Mouse (Mus musculus): ENCODE results near the gene Hoxb3. TPM values are rescaled to one million over a fixed set of nuclear protein-coding genes. Genes with fewer than 3 reads are reported as not detected.

Hoxb3 gene
- polyA plus RNA-seq, 1 experiment from 2014 or later: 13.9 TPM

DNA sequence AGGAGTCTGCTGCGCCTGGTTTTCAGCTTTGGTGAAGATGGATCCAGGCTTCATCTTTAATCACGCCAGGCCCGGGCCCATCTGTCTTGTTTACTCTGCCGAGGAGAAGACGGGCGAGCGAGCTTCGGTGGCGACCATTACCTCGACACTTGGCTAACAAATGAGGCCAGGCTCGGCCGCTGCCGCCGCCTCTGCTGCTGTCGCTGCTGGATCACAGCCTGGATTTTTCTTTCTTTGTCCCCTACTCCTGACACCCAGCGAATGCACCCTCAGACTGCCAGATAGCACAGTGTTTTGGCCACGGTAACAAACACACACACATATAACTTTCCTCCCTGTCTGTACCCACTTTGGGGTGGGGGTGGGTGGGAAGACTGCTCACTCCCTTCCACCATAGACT, 2.4 kb upstream of the Hoxb3 start:
- WGBS: 3% methylated on average over 17 of the region's 17 CpGs
- H3K4me2 ChIP-seq (ENCODE audit: low read depth, low read length): peak overlapping the region; percentile 100

DNA sequence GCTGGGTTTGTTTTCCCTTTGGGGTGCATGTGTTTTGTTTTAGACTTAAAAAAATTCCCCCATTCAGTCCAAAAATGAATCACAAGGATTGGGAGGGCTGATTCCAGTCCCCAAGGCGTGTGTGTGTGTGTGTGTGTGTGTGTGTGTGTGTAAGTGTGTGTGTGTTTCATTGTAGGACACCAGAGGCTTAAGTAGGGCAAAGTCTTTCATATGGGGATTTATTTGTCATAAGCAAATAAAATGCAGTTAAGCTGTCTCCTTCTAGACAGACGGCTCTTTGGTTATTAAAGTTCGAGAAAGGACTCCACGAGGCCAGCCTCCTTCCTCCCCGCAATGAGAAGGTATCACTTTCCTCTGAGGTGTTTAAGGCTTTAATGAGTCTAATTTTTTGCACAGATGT, 1.3 kb upstream of the Hoxb3 start:
- WGBS: 10% methylated on average over 5 of the region's 5 CpGs
- peak overlapping the region; percentile 100 for H3K4me2 ChIP-seq (ENCODE audit: low read depth, low read length)
- H3K36me3 ChIP-seq (ENCODE audit: control insufficient read depth, insufficient read depth, low read length): peaks cover 6% of the 10 kb centered on the region
- H3K9me3 ChIP-seq (ENCODE audit: control insufficient read depth, low read length): no peaks in the 10 kb centered on the region
- H3K27me3 ChIP-seq (ENCODE audit: control insufficient read depth, insufficient read depth, low read length): no peaks in the 10 kb centered on the region
- peak overlapping the region; percentile 100 for H3K9ac ChIP-seq (replicated peaks; ENCODE audit: low read depth, low read length)
- peaks cover 61% of the 10 kb centered on the region for H3K4me1 ChIP-seq (ENCODE audit: control insufficient read depth, insufficient read depth, low read length)
- peak overlapping the region; percentile 95 for H3K4me3 ChIP-seq (ENCODE audit: low read depth, low read length)
- no peak for ATAC-seq (ENCODE audit: low read depth)
- peak overlapping the region; percentile 100 for H3K27ac ChIP-seq (ENCODE audit: low read depth, low read length)

More for the DNA sequence above, 2.4 kb upstream of the Hoxb3 start:
- peaks cover 62% of the 10 kb centered on the region for H3K4me1 ChIP-seq (ENCODE audit: control insufficient read depth, insufficient read depth, low read length)
- no peaks in the 10 kb centered on the region for H3K27me3 ChIP-seq (ENCODE audit: control insufficient read depth, insufficient read depth, low read length)
- peaks cover 6% of the 10 kb centered on the region for H3K36me3 ChIP-seq (ENCODE audit: control insufficient read depth, insufficient read depth, low read length)
- H3K9me3 ChIP-seq (ENCODE audit: control insufficient read depth, low read length): no peaks in the 10 kb centered on the region
- peak overlapping the region; percentile 100 for H3K27ac ChIP-seq (ENCODE audit: low read depth, low read length)
- no peak for ATAC-seq (ENCODE audit: low read depth)
- H3K9ac ChIP-seq (replicated peaks; ENCODE audit: low read depth, low read length): peak overlapping the region; percentile 100
- H3K4me3 ChIP-seq (ENCODE audit: low read depth, low read length): peak overlapping the region; percentile 95

DNA sequence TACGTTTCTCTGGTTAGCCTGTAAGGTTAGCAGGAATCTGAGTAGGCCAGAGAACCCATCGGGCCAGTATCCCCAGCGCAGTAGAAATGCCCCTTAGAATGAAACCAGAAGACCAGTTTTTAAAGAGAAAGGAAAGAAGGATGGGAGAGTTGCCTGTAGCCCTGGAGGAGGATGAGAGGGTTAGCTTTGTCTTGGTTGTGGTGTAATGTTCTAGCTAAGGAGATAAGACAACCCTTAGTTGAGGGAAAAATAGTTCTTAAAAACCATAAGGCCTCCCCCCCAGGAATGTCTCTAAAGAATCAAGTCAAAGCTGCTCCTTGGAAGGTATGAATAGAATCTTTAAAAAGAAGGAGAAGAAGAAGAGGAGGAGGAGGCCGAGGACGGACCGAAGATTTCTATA, 388 bp upstream of the Hoxb3 start:
- Histone ChIP-seq H3K4me2 (ENCODE audit: low read depth, low read length) (peak overlapping the region; percentile 100), H3K4me1 (ENCODE audit: control insufficient read depth, insufficient read depth, low read length) (peaks cover 62% of the 10 kb centered on the region), H3K36me3 (ENCODE audit: control insufficient read depth, insufficient read depth, low read length) (peaks cover 6% of the 10 kb centered on the region), H3K4me3 (ENCODE audit: low read depth, low read length) (peak overlapping the region; percentile 95), H3K27ac (ENCODE audit: low read depth, low read length) (peak overlapping the region; percentile 100), H3K9me3 (ENCODE audit: control insufficient read depth, low read length) (no peaks in the 10 kb centered on the region), H3K27me3 (ENCODE audit: control insufficient read depth, insufficient read depth, low read length) (no peaks in the 10 kb centered on the region), H3K9ac (replicated peaks; ENCODE audit: low read depth, low read length) (peak overlapping the region; percentile 100)
- 8% methylated on average over 6 of the region's 6 CpGs for WGBS
- no peak for ATAC-seq (ENCODE audit: low read depth)

DNA sequence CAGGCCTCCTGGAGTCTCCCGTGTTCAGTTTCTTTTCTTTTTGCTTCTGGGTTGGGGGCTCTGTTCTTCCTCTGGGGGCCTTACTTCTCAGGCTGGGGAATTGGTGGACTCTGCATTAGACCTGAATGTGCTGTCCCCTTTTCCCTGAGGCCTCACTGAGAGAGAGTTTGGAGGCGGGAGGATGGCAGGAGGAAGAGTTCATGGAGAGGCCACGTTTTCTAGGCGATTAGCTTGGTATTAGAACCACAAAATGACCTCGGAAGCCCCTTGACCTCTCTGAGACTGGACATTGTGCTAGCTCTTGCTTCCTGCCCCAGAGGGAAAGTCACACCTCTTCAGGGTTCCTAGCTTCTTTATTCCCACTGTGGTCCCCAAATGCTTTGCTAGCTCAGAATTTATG, 999 bp downstream of the Hoxb3 start:
- peaks cover 69% of the 10 kb centered on the region for H3K4me1 ChIP-seq (ENCODE audit: control insufficient read depth, insufficient read depth, low read length)
- no peak for ATAC-seq (ENCODE audit: low read depth)
- H3K27ac ChIP-seq (ENCODE audit: low read depth, low read length): peak overlapping the region; percentile 100
- peak overlapping the region; percentile 95 for H3K4me3 ChIP-seq (ENCODE audit: low read depth, low read length)
- peak overlapping the region; percentile 100 for H3K4me2 ChIP-seq (ENCODE audit: low read depth, low read length)
- peak overlapping the region; percentile 100 for H3K9ac ChIP-seq (replicated peaks; ENCODE audit: low read depth, low read length)
- peaks cover 6% of the 10 kb centered on the region for H3K36me3 ChIP-seq (ENCODE audit: control insufficient read depth, insufficient read depth, low read length)
- H3K27me3 ChIP-seq (ENCODE audit: control insufficient read depth, insufficient read depth, low read length): no peaks in the 10 kb centered on the region
- under 1% methylated on average over 5 of the region's 5 CpGs for WGBS
- H3K9me3 ChIP-seq (ENCODE audit: control insufficient read depth, low read length): no peaks in the 10 kb centered on the region

DNA sequence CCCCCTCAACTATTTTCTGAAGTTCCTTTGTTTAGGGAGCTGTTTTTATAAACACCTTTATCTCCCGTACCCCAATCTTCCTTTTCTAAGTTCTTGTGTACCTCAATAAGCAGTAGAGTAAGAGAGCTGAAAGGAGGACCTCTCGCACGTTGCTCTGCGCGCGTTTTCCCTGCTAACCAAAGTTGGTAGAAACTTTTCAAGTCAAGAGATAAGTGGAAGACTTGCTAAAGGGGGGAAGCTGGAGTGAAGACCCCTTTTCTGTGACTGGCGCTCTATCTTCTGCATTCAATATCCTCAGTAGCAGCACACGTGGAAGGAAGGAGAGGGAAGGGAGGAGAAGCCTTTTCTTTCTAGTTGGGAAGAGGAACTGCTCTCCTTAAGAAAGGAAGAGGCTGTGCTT, 1.8 kb downstream of the Hoxb3 start:
- Histone ChIP-seq H3K4me2 (ENCODE audit: low read depth, low read length) (peak overlapping the region; percentile 100), H3K9ac (replicated peaks; ENCODE audit: low read depth, low read length) (peak overlapping the region; percentile 100), H3K27me3 (ENCODE audit: control insufficient read depth, insufficient read depth, low read length) (no peaks in the 10 kb centered on the region), H3K27ac (ENCODE audit: low read depth, low read length) (peak overlapping the region; percentile 100), H3K4me3 (ENCODE audit: low read depth, low read length) (peak overlapping the region; percentile 95), H3K9me3 (ENCODE audit: control insufficient read depth, low read length) (no peaks in the 10 kb centered on the region), H3K36me3 (ENCODE audit: control insufficient read depth, insufficient read depth, low read length) (peaks cover 6% of the 10 kb centered on the region), H3K4me1 (ENCODE audit: control insufficient read depth, insufficient read depth, low read length) (peaks cover 74% of the 10 kb centered on the region)
- 5% methylated on average over 8 of the region's 8 CpGs for WGBS
- ATAC-seq (ENCODE audit: low read depth): no peak

DNA sequence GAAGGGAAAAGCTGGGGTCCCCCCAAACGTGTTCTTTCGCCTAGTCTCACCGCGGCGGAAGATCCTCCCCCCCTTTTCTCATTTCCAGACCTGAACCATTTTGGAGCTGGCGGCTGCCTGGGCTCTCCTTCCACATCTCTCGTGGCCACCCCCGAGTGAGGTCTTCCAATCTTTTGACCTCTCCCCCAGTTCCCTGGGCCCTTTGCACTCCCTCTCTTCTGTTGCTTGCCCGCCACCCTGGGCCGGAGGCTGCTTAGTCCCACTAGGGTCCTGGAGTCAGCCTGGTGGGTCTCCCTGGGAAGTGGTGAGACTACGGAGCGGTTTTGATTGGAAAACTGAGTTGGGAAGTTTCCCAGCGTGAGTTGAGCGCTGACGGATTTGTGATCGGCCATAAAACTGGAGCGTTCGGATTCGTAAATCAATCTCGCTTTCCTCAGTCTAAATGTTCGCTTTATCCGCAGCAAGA, 2.7 kb downstream of the Hoxb3 start:
- peak overlapping the region; percentile 100 for H3K9ac ChIP-seq (replicated peaks; ENCODE audit: low read depth, low read length)
- peak overlapping the region; percentile 100 for H3K4me2 ChIP-seq (ENCODE audit: low read depth, low read length)
- H3K27me3 ChIP-seq (ENCODE audit: control insufficient read depth, insufficient read depth, low read length): no peaks in the 10 kb centered on the region
- peak overlapping the region; percentile 95 for H3K4me3 ChIP-seq (ENCODE audit: low read depth, low read length)
- no peaks in the 10 kb centered on the region for H3K9me3 ChIP-seq (ENCODE audit: control insufficient read depth, low read length)
- H3K27ac ChIP-seq (ENCODE audit: low read depth, low read length): peak overlapping the region; percentile 100
- H3K36me3 ChIP-seq (ENCODE audit: control insufficient read depth, insufficient read depth, low read length): peaks cover 2% of the 10 kb centered on the region
- peaks cover 78% of the 10 kb centered on the region for H3K4me1 ChIP-seq (ENCODE audit: control insufficient read depth, insufficient read depth, low read length)
- WGBS: 3% methylated on average over 22 of the region's 22 CpGs
- ATAC-seq (ENCODE audit: low read depth): no peak

DNA sequence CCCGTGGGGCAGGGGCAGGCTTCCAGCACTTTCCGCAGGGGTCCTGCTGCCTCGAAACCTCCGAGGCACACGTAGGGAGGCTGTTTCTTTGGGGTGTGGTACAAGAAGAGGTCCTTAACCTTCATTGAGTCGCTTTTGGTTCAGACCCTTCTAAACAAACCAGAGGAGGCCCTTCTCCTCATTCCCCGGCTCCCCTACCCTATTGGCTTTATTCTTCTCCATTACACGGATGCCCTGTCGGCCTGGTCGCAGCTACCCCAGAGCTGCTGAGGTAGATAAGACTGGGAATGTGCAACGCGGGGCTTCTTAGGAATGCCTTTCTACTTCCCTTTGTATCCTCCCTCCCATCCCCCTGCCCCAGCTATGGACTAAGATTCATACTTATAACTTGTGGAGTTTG, 3.6 kb downstream of the Hoxb3 start:
- Histone ChIP-seq H3K4me3 (ENCODE audit: low read depth, low read length) (peak overlapping the region; percentile 95), H3K27ac (ENCODE audit: low read depth, low read length) (peak overlapping the region; percentile 100), H3K27me3 (ENCODE audit: control insufficient read depth, insufficient read depth, low read length) (no peaks in the 10 kb centered on the region), H3K4me1 (ENCODE audit: control insufficient read depth, insufficient read depth, low read length) (peaks cover 76% of the 10 kb centered on the region), H3K9ac (replicated peaks; ENCODE audit: low read depth, low read length) (peak overlapping the region; percentile 100), H3K9me3 (ENCODE audit: control insufficient read depth, low read length) (no peaks in the 10 kb centered on the region), H3K36me3 (ENCODE audit: control insufficient read depth, insufficient read depth, low read length) (no peaks in the 10 kb centered on the region; the same call in 1 of the 2 replicates), H3K4me2 (ENCODE audit: low read depth, low read length) (peak overlapping the region; percentile 100)
- ATAC-seq (ENCODE audit: low read depth): no peak
- WGBS: 5% methylated on average over 12 of the region's 12 CpGs

DNA sequence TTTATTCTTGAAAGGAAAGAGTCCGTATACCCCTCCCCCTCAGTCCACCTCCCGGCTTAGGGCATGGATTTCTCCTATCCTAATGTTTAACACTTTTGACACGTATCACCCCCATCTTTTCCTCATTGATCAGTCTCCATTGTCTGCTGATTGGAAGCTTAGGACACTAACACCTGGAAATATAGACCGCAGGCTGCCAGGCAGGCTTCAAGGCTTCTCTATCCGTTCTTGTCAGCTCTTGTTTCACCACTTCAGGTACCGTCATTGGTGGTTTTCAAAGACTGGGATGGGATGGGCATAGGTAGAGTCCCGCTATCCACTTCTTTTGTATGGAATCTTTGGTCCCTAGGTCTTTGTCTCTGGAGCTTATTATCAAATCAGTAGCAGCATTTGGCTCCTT, 4.0 kb downstream of the Hoxb3 start:
- no peaks in the 10 kb centered on the region for H3K27me3 ChIP-seq (ENCODE audit: control insufficient read depth, insufficient read depth, low read length)
- H3K9me3 ChIP-seq (ENCODE audit: control insufficient read depth, low read length): no peaks in the 10 kb centered on the region
- H3K36me3 ChIP-seq (ENCODE audit: control insufficient read depth, insufficient read depth, low read length): no peaks in the 10 kb centered on the region; the same call in 1 of the 2 replicates
- H3K4me3 ChIP-seq (ENCODE audit: low read depth, low read length): peak overlapping the region; percentile 95
- ATAC-seq (ENCODE audit: low read depth): no peak
- peak overlapping the region; percentile 100 for H3K27ac ChIP-seq (ENCODE audit: low read depth, low read length)
- 9% methylated on average over 7 of the region's 7 CpGs for WGBS
- H3K9ac ChIP-seq (replicated peaks; ENCODE audit: low read depth, low read length): peak overlapping the region; percentile 100
- H3K4me2 ChIP-seq (ENCODE audit: low read depth, low read length): peak overlapping the region; percentile 100
- H3K4me1 ChIP-seq (ENCODE audit: control insufficient read depth, insufficient read depth, low read length): peaks cover 76% of the 10 kb centered on the region

DNA sequence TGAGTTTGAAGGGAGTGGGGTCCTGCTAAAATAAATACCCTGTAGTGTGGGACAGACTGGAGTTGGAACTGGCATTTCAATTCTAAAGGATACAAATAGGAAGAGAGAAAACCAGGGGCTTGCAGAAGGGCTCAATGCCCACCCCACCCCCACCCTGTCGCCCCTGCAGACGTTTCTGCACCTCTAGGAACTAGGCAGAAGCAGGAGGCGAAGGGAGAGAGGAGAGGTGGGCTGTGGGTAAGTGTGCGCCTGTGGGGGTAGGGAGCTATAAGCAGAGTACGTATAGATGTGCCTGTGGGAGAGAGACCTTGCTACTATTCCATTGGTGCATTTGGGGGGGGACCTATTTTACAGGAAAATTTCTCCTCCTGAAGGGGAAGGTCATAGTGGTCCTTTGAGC, 4.6 kb downstream of the Hoxb3 start:
- Histone ChIP-seq H3K4me1 (ENCODE audit: control insufficient read depth, insufficient read depth, low read length) (peaks cover 73% of the 10 kb centered on the region), H3K27me3 (ENCODE audit: control insufficient read depth, insufficient read depth, low read length) (no peaks in the 10 kb centered on the region), H3K9me3 (ENCODE audit: control insufficient read depth, low read length) (no peaks in the 10 kb centered on the region), H3K9ac (replicated peaks; ENCODE audit: low read depth, low read length) (peak overlapping the region; percentile 100), H3K27ac (ENCODE audit: low read depth, low read length) (peak overlapping the region; percentile 100), H3K4me3 (ENCODE audit: low read depth, low read length) (peak overlapping the region; percentile 95), H3K36me3 (ENCODE audit: control insufficient read depth, insufficient read depth, low read length) (peaks cover 2% of the 10 kb centered on the region; the same call in 1 of the 2 replicates), H3K4me2 (ENCODE audit: low read depth, low read length) (peak overlapping the region; percentile 100)
- WGBS: 8% methylated on average over 5 of the region's 5 CpGs
- peak; percentile 62 for ATAC-seq (ENCODE audit: low read depth)

Measured in neural tube, embryonic 14.5 days (tissue).